Mouse (Mus musculus) spleen, adult 12 weeks (tissue): Measurements from ENCODE around the gene Olfr822.
"Not testable (repeated sequence)": the region's sequence is repeated elsewhere in the genome, so short reads cannot be mapped to it uniquely, and the experiment has no call there.

Experiments used
- DNase-seq: peaks from one replicate; pipeline ENCODE4 v3.0.0; 2022; ENCODE audit warnings: low spot score

Olfr822 gene

GRCm38 (mm10) chr10:130070910-130071309 is at the start of gene Olfr822:
Olfr822 (plus strand) TSS chr10:130071210.
- no peak for DNase-seq

GRCm38 (mm10) chr10:130030048-130030447 is 41.0 kb upstream of the Olfr822 start, which contains the start of gene Olfr821:
Olfr821 (plus strand) TSS chr10:130030348.
- DNase-seq = no peak

GRCm38 (mm10) chr10:130037096-130037495 is 33.9 kb upstream of the Olfr822 start:
- no peak for DNase-seq

- no peak for DNase-seq
Observed at GRCm38 (mm10) chr10:130092838-130093440, 21.9 kb downstream of the Olfr822 start.

- no peak for DNase-seq
Observed at GRCm38 (mm10) chr10:130096104-130096503, 25.1 kb downstream of the Olfr822 start.

- DNase-seq = not testable (repeated sequence)
Observed at GRCm38 (mm10) chr10:130115283-130115682, 44.3 kb downstream of the Olfr822 start, which contains the start of gene Olfr823. Olfr823 (minus strand) TSS chr10:130115383.

- DNase-seq = not testable (repeated sequence)
Observed at GRCm38 (mm10) chr10:130116045-130116444, 45.0 kb downstream of the Olfr822 start.
